Mouse (Mus musculus): ENCODE measurements around the gene Gnb4. TPM values are rescaled to one million over a fixed set of nuclear protein-coding genes. Genes with fewer than 3 reads are reported as not detected.

The Gnb4 gene
- 10 to 100 TPM; 12.1 to 13.5 TPM for total RNA-seq (2021)
- long read RNA-seq, experiment 1, full-length matches to known transcripts = 14 of 19 reads
- long read RNA-seq, experiment 1, partial matches to known transcripts = 1 of 19 reads
- long read RNA-seq, experiment 1, other reads (novel, unspliced or antisense) = 4 of 19 reads
- long read RNA-seq, experiment 2, full-length matches to known transcripts = 4 of 7 reads
- long read RNA-seq, experiment 2, partial matches to known transcripts = 0 of 7 reads
- long read RNA-seq, experiment 2, other reads (novel, unspliced or antisense) = 3 of 7 reads

DNA sequence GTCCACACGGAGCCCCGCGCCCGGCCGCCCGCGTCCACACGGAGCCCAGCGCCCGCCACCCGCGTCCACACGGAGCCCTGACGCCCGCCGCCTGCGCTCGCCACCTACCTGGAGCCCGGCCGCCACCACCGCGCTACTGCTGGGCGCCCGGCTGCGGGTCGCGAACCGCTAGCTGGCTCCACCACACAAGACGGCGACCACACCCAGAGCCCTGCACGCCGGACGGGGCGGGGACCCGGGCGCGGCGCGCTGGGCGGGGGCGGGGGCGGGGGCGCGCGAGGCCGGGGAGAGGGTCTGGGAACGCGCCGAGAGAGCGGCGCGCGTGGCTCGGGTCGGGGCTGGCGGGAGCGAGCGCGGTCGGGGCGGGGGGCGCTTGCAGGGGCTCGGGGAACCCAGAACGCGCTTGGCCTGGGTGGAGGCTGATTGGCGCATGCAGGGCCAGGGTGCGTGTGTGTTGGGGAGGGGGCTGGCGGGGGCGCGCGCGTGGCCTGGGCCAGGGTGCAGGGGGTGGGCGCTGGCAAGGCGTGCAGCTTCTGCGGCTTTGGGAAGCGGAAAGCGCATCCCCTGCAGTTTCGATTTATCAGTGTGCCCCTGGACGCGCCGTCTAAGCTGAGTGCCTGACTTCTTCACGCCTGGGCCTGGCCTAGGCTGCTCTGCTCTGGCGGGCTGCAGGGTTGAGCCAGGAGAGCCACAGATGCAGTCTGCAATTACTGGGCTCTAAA, at the start of gene Gnb4:
TSS of gene Gnb4 (minus strand) at position 255 of the 722 bp plus-strand sequence.
- DNase-seq = peak; percentile 61 to 69

DNA sequence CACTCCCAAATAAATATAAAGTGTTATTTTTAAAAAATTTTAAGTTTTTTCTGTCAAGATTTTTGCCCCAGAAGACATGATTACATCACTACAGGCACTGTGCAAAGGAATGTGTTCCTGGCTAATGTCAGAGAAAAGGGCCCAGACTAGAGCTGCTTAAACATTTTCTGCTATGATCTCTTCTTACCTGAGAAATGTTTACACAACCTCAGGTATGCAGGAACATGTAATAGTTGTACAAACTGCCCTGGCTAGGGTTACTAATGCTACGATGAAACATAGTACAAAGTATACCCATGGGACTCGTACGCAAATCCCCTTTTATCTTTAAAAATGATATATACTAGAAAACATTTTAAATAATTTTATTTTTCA, 45.2 kb upstream of the Gnb4 start:
- DNase-seq = no peak

DNA sequence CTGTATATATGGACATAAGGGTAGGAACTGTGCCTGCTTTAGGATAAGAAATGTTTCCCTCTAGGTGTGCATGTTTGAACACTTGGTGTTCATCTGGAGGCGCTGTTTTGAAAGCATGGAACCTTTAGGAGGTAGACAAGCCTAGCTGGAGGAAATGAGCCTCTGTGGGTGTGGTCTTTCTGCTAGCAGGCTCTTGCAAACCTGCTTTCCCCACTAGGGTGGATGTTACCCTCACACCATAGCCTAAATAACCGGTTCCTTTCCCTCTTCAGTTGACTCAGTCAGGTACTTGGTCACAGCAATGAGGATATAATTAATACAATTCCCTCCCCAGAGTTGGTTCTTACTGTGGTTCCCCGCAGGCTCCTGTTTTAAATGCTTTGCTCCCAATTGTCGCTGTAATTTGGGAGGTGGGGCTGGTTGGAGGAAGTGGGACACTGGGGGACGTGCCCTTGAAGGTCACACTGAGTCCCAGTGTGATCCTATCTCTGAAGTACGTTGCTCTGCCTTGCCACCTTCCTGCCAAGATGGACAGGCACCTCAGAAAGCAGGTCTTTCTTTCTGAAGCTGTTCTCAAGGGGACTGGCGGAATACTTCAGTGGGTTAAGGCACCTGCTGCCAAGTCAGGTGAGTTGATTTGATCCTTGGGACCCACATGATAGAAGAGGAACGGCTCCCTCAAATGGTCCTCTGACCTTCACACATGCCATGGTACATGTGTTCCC, 44.6 kb upstream of the Gnb4 start:
- DNase-seq = no peak

DNA sequence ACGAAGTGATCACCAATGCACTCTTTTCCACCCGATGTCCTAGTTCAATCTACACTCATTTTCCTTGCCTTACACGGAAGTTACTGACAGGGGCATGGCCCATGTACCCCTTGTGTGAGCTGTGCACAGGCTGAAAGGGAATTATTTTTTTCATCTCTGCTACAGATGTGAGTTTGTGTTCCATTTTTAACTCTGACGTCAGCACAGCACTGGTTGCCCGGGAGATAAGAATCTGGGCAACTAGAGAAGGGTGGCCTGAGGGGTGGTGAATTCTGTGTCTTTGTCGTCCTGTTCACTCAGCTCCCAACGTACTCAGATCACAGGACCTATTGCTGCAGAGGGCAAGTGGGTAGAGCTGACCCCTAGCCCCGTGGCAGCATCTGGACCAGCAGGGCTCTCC, 43.9 kb upstream of the Gnb4 start:
- no peak for DNase-seq

DNA sequence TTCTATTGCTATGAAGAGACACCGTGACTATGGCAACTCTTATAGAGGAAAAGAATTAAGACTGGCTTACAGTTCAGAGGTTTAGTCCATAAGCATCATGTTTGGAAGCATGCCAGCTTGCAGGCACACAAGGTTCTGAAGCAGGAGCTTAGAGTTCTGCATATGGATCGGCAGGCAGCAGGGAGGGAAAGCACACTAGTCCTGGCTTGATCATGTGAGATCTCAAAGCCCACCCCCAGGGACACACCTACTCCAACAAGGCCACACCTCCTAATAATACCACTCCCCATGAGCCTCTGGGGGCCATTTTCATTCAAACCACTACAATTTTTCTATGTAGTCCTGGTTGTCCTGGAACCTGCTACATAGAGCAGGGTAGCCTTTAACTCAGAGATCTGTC, 43.1 kb upstream of the Gnb4 start:
- DNase-seq = no peak

DNA sequence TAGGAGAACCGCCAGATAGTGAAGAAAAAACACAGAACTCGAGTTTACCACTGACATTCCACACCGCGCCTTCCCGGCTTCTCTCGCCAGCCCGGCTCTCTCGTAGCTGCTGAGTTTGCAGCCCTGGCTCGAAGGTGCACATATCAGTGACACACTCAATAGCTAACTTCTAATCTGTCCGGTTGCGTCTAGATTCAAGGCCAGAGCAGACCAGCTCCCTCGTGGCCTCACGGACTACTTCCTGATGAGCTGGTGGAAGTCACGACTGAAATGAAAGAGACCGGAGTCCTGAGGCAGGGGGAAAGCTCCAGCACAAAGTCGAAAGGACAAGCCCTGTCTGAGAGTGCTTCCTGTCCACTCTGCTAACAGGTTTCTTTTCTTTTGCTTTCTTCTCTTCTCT, 42.4 kb upstream of the Gnb4 start:
- peak; percentile 12 to 45 for DNase-seq

DNA sequence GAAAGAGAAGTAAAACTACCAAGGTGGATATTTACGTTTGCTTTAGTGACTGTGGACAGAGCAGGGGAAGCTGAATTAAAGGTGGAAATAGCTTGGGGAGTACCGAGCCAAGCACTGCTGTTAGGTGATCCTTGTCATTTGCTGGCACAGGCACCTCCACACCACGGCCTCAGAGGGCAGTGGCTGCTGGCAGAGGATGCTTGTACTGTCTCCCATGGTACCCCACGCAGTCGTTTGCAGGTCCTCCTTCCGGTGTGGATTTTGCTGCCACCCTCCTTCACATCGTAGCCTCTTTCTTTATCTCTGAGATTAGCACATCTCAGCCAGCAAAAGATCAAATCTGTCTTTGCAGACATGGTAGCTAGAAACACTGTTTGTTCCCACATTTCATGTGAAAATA, 42.0 kb upstream of the Gnb4 start:
- no peak for DNase-seq

DNA sequence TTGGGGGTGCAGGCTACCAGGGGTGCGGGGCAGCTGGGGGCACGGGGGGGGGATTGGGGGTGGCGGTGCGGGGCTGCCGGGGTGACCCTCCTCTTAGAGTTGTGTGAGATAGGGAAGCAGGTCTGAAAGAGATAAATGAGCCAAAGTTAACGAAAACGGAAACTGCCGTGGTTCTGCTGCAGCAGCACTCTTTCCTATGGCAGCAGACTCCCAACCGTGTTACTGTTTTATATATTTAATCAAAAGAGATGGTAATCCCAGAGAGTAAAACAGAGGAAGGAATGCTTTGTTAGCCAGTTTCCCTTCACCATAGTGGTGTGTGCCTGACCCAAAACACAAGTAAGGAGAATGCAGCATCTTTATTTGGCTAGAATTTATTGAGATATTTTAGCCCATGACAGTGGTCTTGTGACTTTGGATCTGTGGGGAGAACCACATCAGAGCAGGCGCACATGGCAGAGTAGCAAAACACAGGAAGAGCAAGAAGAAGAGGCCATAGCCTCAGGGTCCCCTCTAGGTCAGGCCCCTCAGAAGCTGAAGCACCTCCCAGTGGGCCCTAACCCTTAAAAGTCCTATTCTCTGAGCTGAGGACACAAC, 40.1 kb upstream of the Gnb4 start:
- DNase-seq = no peak

DNA sequence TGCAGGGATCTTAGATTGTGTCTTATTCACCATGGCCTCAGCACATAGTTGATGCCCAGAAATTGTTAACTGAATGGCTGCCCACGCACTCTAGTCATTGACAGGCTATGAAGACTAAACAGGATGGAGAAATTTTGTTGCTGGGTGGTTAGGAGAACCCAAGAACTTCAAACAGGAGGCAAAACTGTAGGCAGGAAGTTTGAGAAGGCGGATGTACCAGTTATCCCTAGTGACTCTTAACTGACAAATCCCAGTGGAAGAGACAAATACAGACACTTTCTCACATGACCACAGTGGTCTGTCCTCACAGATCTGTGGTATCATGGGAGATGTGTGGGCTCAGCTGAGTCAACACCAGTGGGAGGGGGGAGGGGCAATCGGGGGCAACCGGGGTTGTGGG, 39.6 kb upstream of the Gnb4 start:
- peak in 1 of 2 experiments; percentile 34 for DNase-seq

DNA sequence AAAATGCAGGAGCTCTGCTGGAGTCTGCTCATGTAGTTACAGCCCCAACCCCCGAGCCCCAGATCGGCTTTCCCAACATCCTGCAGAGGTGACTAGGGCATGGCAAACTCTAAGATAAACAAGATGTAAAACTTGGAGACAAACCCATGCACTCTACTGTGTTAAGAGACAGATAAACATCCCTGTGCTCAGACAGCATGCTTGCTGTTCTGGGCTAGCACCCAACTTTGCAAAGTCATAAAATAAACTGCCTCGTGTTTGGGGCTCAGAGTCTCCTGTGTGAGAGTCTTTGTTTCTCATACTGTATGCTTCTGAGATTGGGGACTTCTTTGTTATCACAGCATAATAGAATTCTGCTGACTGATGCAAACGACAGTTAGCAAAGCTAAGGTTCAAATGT, 36.4 kb upstream of the Gnb4 start:
- DNase-seq = no peak

DNA sequence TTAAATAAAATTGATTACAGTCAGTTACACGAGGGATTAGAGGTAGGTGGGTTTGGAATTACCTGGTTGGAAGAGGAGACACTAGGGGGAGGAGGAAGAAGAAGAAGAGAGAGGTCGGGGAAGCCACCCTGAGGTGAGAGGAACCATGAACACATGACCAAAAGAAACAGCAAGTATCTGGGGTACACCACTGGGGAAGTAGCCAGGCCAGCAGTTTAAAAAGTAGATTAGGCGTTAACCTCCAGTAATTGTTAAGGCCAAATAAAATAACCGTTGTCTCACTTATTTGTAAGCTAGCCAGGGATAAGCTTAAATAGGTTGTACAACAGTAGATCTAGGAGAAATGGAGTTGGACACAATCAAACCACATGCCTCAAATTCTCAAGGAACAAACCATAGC, 32.9 kb upstream of the Gnb4 start:
- DNase-seq = no peak

DNA sequence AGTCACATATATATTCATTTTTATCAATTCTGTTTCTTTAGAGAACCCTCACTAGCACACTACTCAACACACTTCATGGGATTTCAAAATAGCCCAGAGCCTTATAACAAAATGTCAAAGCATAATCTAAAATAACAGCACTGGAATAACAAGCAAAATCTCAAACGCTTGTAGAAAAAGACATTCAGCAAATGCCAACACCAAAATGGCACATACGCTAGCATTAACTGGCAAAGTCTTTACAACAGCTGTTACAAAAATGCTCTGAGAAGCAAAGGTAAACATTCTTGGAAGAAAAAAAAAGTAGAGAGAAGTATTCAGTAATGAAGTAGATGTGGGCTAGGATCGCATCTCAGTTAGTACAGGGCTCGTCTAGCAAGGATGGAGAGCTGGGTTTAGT, 30.5 kb upstream of the Gnb4 start:
- no peak for DNase-seq

DNA sequence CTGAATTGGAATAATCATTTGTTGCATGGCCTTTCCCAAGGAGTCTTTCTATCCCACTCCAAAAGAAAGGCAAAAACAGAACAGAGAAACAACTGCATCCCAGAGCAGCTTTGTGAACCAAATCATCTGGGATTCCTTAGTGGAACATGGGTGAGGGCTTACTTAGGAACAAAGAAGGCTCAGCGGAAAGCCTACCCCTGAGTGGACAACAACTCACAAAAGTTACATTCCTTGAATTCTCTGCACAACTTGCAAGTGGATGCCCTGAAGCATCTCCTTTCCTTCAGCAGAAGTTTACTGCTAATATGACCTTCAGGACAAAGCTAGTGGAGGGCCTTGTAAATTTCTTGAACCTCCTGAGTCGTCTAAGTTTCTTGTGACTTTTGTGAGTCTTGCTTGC, 28.4 kb upstream of the Gnb4 start:
- no peak for DNase-seq

DNA sequence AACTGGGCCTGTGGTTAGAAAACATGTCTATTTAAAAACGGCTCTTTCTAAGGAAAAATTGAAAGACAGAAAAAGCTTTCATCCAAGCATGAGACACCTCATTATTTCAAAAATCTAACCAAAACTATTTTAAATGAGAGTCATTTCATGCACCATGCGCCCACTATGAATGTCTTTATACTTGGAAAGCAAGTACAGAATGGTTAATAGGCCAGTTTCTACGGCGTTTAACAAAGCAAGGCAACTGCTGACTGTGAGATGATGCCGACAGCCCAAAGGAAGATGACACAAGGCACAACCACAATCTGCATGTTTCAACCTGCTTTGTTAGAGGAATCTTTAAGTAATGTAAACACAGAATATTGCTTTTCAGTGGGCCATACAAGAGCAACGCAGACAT, 25.7 kb upstream of the Gnb4 start:
- no peak for DNase-seq

DNA sequence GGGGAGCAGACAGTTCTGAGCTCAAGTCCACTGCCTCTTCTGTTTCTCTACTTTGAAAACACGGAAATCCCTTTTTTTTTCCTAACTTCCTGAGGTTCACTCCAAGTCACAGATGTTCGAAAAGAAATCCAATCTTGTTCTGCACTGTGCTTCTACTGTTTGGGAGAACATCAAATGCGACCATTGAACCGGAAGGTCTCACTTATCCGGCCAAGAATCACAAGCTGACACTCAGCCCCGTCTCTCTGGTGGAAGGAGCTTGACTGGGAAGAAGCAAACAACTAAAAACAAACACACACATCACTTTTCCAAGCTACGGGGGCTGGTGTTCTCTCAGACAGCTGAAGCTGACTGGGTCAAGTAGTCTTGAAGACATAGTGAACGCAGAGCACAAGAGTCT, 21.9 kb upstream of the Gnb4 start:
- DNase-seq = peak; percentile 38 to 72

DNA sequence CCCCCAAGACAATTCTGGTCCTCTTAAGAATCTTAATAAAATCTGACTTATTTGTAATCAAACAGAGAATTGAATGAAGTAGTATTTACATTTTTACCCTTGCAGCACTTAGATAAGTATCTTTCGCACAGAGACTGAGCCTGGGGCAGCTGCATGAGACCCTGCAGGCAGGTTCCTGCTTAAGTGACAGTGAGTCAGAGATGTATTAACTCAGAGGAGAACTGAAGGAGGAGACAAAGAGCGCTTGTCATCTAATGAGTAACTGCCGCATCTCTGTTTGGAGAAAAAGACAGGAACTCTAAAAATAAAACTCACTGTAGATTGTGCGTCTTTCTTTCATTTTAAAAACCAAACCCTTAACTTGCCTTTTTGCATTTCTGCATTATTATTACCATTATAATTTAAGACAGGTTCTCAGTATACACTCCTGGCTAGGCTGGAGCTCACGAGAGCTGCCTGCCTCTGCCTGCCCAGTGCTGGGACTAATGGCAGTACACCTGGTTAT, 16.4 kb upstream of the Gnb4 start:
- DNase-seq = no peak

DNA sequence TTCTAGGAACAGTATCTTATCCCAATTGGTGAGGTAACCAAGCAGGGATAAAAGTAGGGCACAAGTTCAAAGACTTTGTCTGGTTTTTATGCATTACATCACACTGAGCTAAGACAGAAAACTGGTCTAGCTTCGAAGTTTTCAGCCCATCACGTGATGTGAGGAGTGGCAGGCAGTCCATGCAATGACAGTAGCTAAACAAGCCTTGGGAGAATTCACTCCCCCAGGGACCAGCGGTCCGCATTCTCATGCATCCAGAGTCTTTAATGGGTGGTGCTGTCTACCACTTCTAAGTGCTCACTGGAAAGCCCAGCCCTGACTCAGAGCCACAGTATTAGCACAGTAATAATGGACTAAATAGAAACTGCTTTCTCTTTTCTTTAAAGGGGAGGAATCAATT, 13.8 kb upstream of the Gnb4 start:
- DNase-seq = peak; percentile 20 to 30

DNA sequence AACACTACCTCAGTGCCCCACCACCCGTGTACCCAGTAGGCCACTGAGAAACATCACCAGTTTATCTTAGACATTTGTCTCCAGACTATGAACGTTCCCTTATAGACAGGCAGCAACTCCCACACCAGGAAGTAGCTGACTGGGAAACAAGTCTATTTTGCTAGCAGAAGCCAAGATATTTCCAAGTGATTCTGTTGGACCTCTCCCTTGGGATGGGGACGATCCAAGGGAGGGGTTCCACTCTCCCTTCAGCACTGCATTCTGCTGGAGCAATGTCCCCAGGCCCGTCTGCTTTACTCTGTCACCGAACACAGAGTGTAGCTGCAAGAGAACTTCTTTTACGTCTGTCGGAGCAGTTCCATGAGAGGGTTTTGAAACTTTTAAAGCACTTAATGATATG, 11.8 kb upstream of the Gnb4 start:
- DNase-seq = peak; percentile 34 to 61

DNA sequence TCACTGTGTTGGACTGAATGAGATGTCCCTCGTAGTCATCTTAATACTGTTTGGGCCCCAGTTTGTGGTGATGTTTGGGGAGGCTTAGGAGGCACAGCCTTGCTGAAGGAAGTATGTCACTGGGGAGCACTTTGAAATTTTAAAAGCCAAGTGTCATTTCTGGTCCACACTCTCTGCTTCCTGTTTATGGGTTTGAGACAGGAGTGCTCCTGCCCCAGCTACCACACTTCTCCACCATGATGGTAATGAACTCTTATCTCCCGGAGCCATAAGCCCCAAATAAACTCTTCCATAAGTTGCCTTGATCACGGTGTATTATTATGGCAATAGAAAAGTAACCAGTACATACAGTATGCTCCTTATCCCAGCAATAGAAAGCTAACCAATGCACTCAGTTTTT, 5.7 kb upstream of the Gnb4 start:
- DNase-seq = no peak

DNA sequence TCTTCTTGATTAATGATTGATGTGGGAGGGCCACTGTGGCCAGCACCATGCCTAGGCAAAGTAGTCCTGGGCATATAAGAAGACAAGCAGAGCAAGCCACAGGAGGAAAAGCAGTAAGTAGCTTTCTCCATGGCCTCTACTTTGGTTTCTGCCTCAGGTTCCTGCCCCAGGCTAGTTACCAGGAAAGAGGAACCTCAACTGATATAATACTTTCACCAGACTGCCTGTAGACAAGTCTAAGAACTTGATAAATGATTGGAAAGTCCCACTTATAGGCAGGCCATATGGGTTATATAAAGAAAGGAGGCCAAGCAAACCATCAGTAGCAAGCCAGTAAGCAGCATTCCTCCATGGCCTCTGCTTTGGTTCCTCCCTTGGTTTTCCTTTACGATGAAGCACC, 5.3 kb upstream of the Gnb4 start:
- DNase-seq = no peak

DNA sequence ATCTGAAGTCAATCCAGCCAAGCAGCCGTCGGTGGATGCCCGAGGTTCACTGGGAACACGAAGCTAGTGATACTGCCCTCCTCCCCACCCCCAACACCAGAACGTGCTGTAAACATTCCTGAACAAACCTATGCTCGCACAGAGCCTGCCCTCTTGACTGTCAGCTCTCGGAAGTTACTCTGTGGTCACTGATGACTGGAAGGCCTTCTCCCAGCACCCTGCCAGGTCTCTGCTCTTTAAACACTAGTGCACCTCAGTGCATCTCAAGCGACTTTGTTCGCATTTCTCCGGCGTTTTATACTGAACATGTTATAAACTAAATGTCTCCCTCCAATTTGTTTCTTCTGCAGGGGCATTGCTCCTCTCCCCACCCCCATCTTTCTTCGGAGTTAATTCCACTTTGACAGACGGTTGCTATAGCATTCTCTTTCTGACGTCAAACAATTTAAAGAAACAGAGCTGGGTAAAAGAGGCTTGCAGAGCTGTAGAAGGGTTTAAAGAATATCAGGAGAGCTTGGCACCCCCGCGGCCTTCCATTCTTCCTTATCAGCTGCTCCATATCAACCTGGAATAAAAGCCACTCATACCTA, 763 bp upstream of the Gnb4 start:
- peak in 1 of 2 experiments; percentile 40 for DNase-seq

DNA sequence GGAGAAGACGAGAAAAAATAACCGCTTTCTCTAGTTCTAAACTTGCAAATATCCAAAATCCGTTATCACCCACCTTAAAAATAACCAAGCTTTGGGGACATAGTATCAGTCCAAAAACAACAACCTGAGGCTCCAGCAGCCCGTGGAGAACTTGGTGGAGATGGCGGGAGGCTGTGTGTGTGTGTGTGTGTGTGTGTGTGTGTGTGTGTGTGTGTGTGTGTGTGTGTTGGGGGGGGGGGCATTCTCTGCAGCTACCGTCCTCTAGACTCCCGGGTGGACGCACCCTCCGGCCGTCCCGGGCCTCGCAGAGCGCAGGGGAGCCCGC, 417 bp downstream of the Gnb4 start:
- DNase-seq = no peak

DNA sequence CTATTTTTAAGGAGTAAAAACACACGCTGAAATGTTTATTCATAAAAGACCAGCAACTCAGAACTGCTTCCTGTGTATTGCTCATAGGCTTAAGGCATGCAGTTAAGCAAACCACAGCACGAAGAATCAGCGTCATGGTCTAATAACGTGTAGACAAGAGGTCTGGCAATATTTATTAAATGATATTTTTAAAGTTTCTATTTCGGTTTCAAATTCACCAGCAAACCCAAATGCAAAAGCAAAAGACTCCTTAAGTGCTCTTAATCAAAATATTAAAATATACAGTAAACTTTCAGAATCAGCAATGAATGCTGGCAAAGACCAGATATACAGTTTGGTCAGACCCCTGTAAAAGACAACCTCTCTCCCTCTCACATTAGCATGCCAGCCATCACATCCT, 1.0 kb downstream of the Gnb4 start:
- DNase-seq = no peak

Measured in heart, adult 18-20 months (tissue).